Mouse (Mus musculus) midbrain, postnatal 0 days (tissue): ENCODE data around the gene Sufu. TPM values are rescaled to one million over a fixed set of nuclear protein-coding genes. Genes with fewer than 3 reads are reported as not detected.

Experiments used
- ATAC-seq: fragments of 200-750 bp; cut with Nextera tagmentation; 2 replicates; pipeline ENCODE4 v1.8.0; 2017; ENCODE audit warnings: moderate number of reproducible peaks, mild to moderate bottlenecking, moderate TSS enrichment, moderate library complexity; ENCODE audit not compliant: low FRiP score
- DNase-seq: peaks from one replicate; pipeline ENCODE4 v3.0.0-alpha.2; 2015; ENCODE audit warnings: low spot score
- H3K27ac ChIP-seq: fragments of 300-500 bp; sonication (generic); 2 replicates; pipeline ENCODE4 v1.5.1; 2014; ENCODE audit warnings: low read depth, mild to moderate bottlenecking, low read length, mixed read lengths
- H3K27me3 ChIP-seq: fragments of 300-500 bp; sonication (generic); 2 replicates; pipeline ENCODE4 v1.6.1; 2014; ENCODE audit warnings: low read length, control low read depth, mixed read lengths; ENCODE audit not compliant: insufficient read depth
- H3K36me3 ChIP-seq: fragments of 300-500 bp; sonication (generic); 2 replicates; pipeline ENCODE4 v1.6.1; 2014; ENCODE audit warnings: low read length, control low read depth, mixed read lengths; ENCODE audit not compliant: insufficient read depth
- H3K4me1 ChIP-seq: fragments of 300-500 bp; sonication (generic); 2 replicates; pipeline ENCODE4 v1.6.1; 2014; ENCODE audit warnings: mild to moderate bottlenecking, control low read depth, antibody characterized with exemption, low read length, mixed read lengths; ENCODE audit not compliant: insufficient read depth
- H3K4me2 ChIP-seq: fragments of 300-500 bp; sonication (generic); 2 replicates; pipeline ENCODE4 v1.6.1; 2014; ENCODE audit warnings: low read depth, mild to moderate bottlenecking, low read length, mixed read lengths; ENCODE audit not compliant: poor library complexity, severe bottlenecking
- H3K4me3 ChIP-seq: fragments of 300-500 bp; sonication (generic); 2 replicates; pipeline ENCODE4 v1.5.1; 2014; ENCODE audit warnings: low read depth, mild to moderate bottlenecking, low read length, moderate library complexity
- H3K9ac ChIP-seq: fragments of 300-500 bp; sonication (generic); replicated peaks from 2 replicates; pipeline ENCODE4 v1.6.1; 2014; ENCODE audit warnings: mild to moderate bottlenecking, low read length, moderate library complexity, mixed read lengths; ENCODE audit not compliant: poor library complexity, severe bottlenecking
- H3K9me3 ChIP-seq: fragments of 300-500 bp; sonication (generic); 2 replicates; pipeline ENCODE4 v1.6.1; 2016; ENCODE audit warnings: low read length, control low read depth
- CTCF ChIP-seq: IDR thresholded peaks from 2 replicates; pipeline ENCODE4 v1.5.1; 2016; ENCODE audit warnings: antibody characterized with exemption, mild to moderate bottlenecking
- WGBS: fragments of 180-500 bp; shearing (Covaris S2); extraction: QIAGEN DNeasy Blood & Tissue Kit; methylation state at CpG from one replicate; pipeline ENCODE4 v1.1.7; 2014; 5-methylcytosine and 5-hydroxymethylcytosine counted together
- polyA plus RNA-seq: library from polyadenylated mRNA; unstranded; fragments of >200 nt; fragmentation: Nextera tagmentation; extraction: Ambion mirVana; gene quantifications from 2 replicates; pipeline ENCODE4 v1.2.1, GENCODE M21; 2015
- total RNA-seq: library from RNA; depleted of rRNA; stranded (reverse); fragments of >200 nt; gene quantifications from 2 replicates; pipeline ENCODE4 v1.2.3, GENCODE M21; 2014

Sufu gene
- total and polyA plus RNA-seq, 2 experiments from 2014 or later, result 11.5 to 13.2 TPM

- peaks cover 8% of the 10 kb centered on the region for H3K36me3 ChIP-seq
- H3K27ac ChIP-seq, result 0 out of 2 replicates have a peak overlapping the region, but pooled peaks have one; percentile 44
- no peaks in the 10 kb centered on the region for H3K9me3 ChIP-seq
- 16% methylated on average over 4 of the region's 4 CpGs for WGBS
- no peak overlapping the region for H3K4me2 ChIP-seq
- ATAC-seq (no peak), DNase-seq (no peak)
- no peak overlapping the region for H3K4me3 ChIP-seq
- TF ChIP-seq CTCF, result no peak
- H3K4me1 ChIP-seq, result peaks cover 7% of the 10 kb centered on the region; the same call in 1 of the 2 replicates
- no peak overlapping the region for H3K9ac ChIP-seq
- no peaks in the 10 kb centered on the region for H3K27me3 ChIP-seq
Measured at GRCm38 (mm10) chr19:46481756-46482155, 85.1 kb downstream of the Sufu start.

GRCm38 (mm10) chr19:46482896-46483516, 86.3 kb downstream of the Sufu start:
- peak; percentile 70 for TF ChIP-seq CTCF
- ATAC-seq (no peak), DNase-seq (peak; percentile 52)
- 28% methylated on average over 17 of the region's 17 CpGs for WGBS
- Histone ChIP-seq H3K4me2 (no peak overlapping the region), H3K27ac (peak overlapping the region; percentile 20; the same call in 1 of the 2 replicates), H3K4me1 (peaks cover 7% of the 10 kb centered on the region; the same call in 1 of the 2 replicates), H3K9me3 (no peaks in the 10 kb centered on the region), H3K9ac (no peak overlapping the region), H3K36me3 (peaks cover 7% of the 10 kb centered on the region), H3K4me3 (no peak overlapping the region), H3K27me3 (no peaks in the 10 kb centered on the region)

GRCm38 (mm10) chr19:46483701-46484328, 87.1 kb downstream of the Sufu start:
- no peaks in the 10 kb centered on the region for H3K27me3 ChIP-seq
- H3K36me3 ChIP-seq, result peaks cover 6% of the 10 kb centered on the region
- H3K4me2 ChIP-seq, result no peak overlapping the region
- no peak overlapping the region for H3K4me3 ChIP-seq
- DNase-seq (peak; percentile 73), ATAC-seq (no peak)
- no peak for TF ChIP-seq CTCF
- H3K27ac ChIP-seq, result peak overlapping the region; percentile 55
- H3K9me3 ChIP-seq, result no peaks in the 10 kb centered on the region
- WGBS, result 62% methylated on average over 15 of the region's 15 CpGs
- H3K4me1 ChIP-seq, result peaks cover 7% of the 10 kb centered on the region; the same call in 1 of the 2 replicates
- no peak overlapping the region for H3K9ac ChIP-seq

GRCm38 (mm10) chr19:46484518-46484917, 87.8 kb downstream of the Sufu start:
- Histone ChIP-seq H3K4me2 (no peak overlapping the region), H3K9me3 (no peaks in the 10 kb centered on the region), H3K27me3 (no peaks in the 10 kb centered on the region), H3K36me3 (peaks cover 6% of the 10 kb centered on the region), H3K27ac (peak overlapping the region; percentile 55), H3K9ac (no peak overlapping the region), H3K4me1 (peaks cover 7% of the 10 kb centered on the region; the same call in 1 of the 2 replicates), H3K4me3 (no peak overlapping the region)
- WGBS, result 75% methylated on average over 5 of the region's 5 CpGs
- no peak for TF ChIP-seq CTCF
- ATAC-seq, result no peak
- peak; percentile 82 for DNase-seq

GRCm38 (mm10) chr19:46485847-46486246, 89.2 kb downstream of the Sufu start:
- H3K4me3 ChIP-seq, result no peak overlapping the region
- no peak overlapping the region for H3K27ac ChIP-seq
- no peaks in the 10 kb centered on the region for H3K27me3 ChIP-seq
- H3K4me2 ChIP-seq, result no peak overlapping the region
- 78% methylated on average over 9 of the region's 9 CpGs for WGBS
- no peak overlapping the region for H3K9ac ChIP-seq
- peaks cover 3% of the 10 kb centered on the region; the same call in 1 of the 2 replicates for H3K36me3 ChIP-seq
- ATAC-seq (no peak), DNase-seq (no peak)
- no peak for TF ChIP-seq CTCF
- peaks cover 7% of the 10 kb centered on the region; the same call in 1 of the 2 replicates for H3K4me1 ChIP-seq
- no peaks in the 10 kb centered on the region for H3K9me3 ChIP-seq

- Histone ChIP-seq H3K4me1 (peaks cover 7% of the 10 kb centered on the region; the same call in 1 of the 2 replicates), H3K27ac (no peak overlapping the region), H3K27me3 (no peaks in the 10 kb centered on the region), H3K9me3 (no peaks in the 10 kb centered on the region), H3K4me2 (no peak overlapping the region), H3K36me3 (peaks cover 3% of the 10 kb centered on the region; the same call in 1 of the 2 replicates), H3K4me3 (no peak overlapping the region), H3K9ac (no peak overlapping the region)
- no peak for TF ChIP-seq CTCF
- 87% methylated on average over 2 of the region's 2 CpGs for WGBS
- ATAC-seq (no peak), DNase-seq (no peak)
Measured at GRCm38 (mm10) chr19:46486709-46487108, 90.0 kb downstream of the Sufu start.
